Mouse (Mus musculus) forebrain, embryonic 11.5 days (tissue): ENCODE data around the gene Doc2a. TPM values are rescaled to one million over a fixed set of nuclear protein-coding genes. Genes with fewer than 3 reads are reported as not detected.

Source experiments
- ATAC-seq: fragments of 200-750 bp; cut with Nextera tagmentation; replicated peaks from 2 replicates; pipeline ENCODE4 v1.8.0; 2017; ENCODE audit warnings: moderate TSS enrichment; ENCODE audit not compliant: low FRiP score
- DNase-seq: peaks from one replicate; pipeline ENCODE4 v3.0.0-alpha.2; 2017; ENCODE audit warnings: low spot score
- H3K27ac ChIP-seq: fragments of 300-500 bp; sonication (generic); 2 replicates; pipeline ENCODE4 v1.5.1; 2014; ENCODE audit warnings: low read depth, low read length
- H3K27me3 ChIP-seq: fragments of 300-500 bp; sonication (generic); 2 replicates; pipeline ENCODE4 v1.6.1; 2014; ENCODE audit warnings: mild to moderate bottlenecking, low read length, mixed read lengths; ENCODE audit not compliant: control insufficient read depth, insufficient read depth
- H3K36me3 ChIP-seq: fragments of 300-500 bp; sonication (generic); 2 replicates; pipeline ENCODE4 v1.6.1; 2014; ENCODE audit warnings: mild to moderate bottlenecking, low read length, moderate library complexity, mixed read lengths; ENCODE audit not compliant: control insufficient read depth, insufficient read depth
- H3K4me1 ChIP-seq: fragments of 300-500 bp; sonication (generic); replicated peaks from 2 replicates; pipeline ENCODE4 v1.6.1; 2014; ENCODE audit warnings: low read length, mixed read lengths; ENCODE audit not compliant: control insufficient read depth, insufficient read depth
- H3K4me2 ChIP-seq: fragments of 300-500 bp; sonication (generic); 2 replicates; pipeline ENCODE4 v1.6.1; 2014; ENCODE audit warnings: low read depth, mild to moderate bottlenecking, low read length, moderate library complexity, mixed read lengths; ENCODE audit not compliant: severe bottlenecking
- H3K4me3 ChIP-seq: fragments of 300-500 bp; sonication (generic); 2 replicates; pipeline ENCODE4 v1.5.1; 2014; ENCODE audit warnings: low read depth, low read length
- H3K9ac ChIP-seq: fragments of 300-500 bp; sonication (generic); 2 replicates; pipeline ENCODE4 v1.6.1; 2014; ENCODE audit warnings: low read length
- H3K9me3 ChIP-seq: fragments of 300-500 bp; sonication (generic); 2 replicates; pipeline ENCODE4 v1.6.1; 2016; ENCODE audit warnings: low read length, mixed read lengths; ENCODE audit not compliant: control insufficient read depth
- WGBS: fragments of 180-500 bp; shearing (Covaris S2); extraction: QIAGEN DNeasy Blood & Tissue Kit; methylation state at CpG from one replicate; pipeline ENCODE4 v1.1.7; 2014; 5-methylcytosine and 5-hydroxymethylcytosine counted together
- polyA plus RNA-seq: library from polyadenylated mRNA; unstranded; fragments of >200 nt; fragmentation: Nextera tagmentation; extraction: Ambion mirVana; gene quantifications from 2 replicates; pipeline ENCODE4 v1.2.1, GENCODE M21; 2014

The Doc2a gene
- polyA plus RNA-seq, 1 experiment from 2014 or later: 11.2 TPM

- DNase-seq (no peak), ATAC-seq (no peak)
- 0 out of 2 replicates have a peak, but pooled peaks cover 2% of the 10 kb centered on the region for H3K27me3 ChIP-seq
- peaks cover 1% of the 10 kb centered on the region; the same call in 1 of the 2 replicates for H3K4me1 ChIP-seq
- no peak overlapping the region for H3K4me2 ChIP-seq
- 83% methylated on average over 7 of the region's 7 CpGs for WGBS
- H3K9me3 ChIP-seq: no peaks in the 10 kb centered on the region
- H3K36me3 ChIP-seq: no peaks in the 10 kb centered on the region
- H3K27ac ChIP-seq: no peak overlapping the region
- no peak overlapping the region for H3K9ac ChIP-seq
- no peak overlapping the region for H3K4me3 ChIP-seq
These were observed 29.6 kb upstream of the Doc2a start for GRCm38 (mm10) chr7:126817595-126817994.

- H3K4me2 ChIP-seq: no peak overlapping the region
- 44% methylated on average over 1 of the region's 1 CpGs for WGBS
- ATAC-seq (no peak), DNase-seq (peak; percentile 24)
- no peaks in the 10 kb centered on the region for H3K9me3 ChIP-seq
- H3K36me3 ChIP-seq: no peaks in the 10 kb centered on the region
- no peak overlapping the region for H3K27ac ChIP-seq
- no peak overlapping the region for H3K4me3 ChIP-seq
- H3K27me3 ChIP-seq: 0 out of 2 replicates have a peak, but pooled peaks cover 3% of the 10 kb centered on the region
- peaks cover 5% of the 10 kb centered on the region; the same call in 1 of the 2 replicates for H3K4me1 ChIP-seq
- no peak overlapping the region for H3K9ac ChIP-seq
These were observed 28.4 kb upstream of the Doc2a start for GRCm38 (mm10) chr7:126818818-126819217.

- peak; percentile 90 for DNase-seq
- Histone ChIP-seq H3K4me2 (no peak overlapping the region), H3K27me3 (0 out of 2 replicates have a peak, but pooled peaks cover 3% of the 10 kb centered on the region), H3K4me3 (no peak overlapping the region), H3K4me1 (peaks cover 8% of the 10 kb centered on the region; the same call in 1 of the 2 replicates), H3K9me3 (no peaks in the 10 kb centered on the region), H3K36me3 (no peaks in the 10 kb centered on the region), H3K27ac (no peak overlapping the region), H3K9ac (no peak overlapping the region)
- WGBS: 23% methylated on average over 7 of the region's 7 CpGs
- ATAC-seq: peak; percentile 60
These were observed 25.2 kb upstream of the Doc2a start for GRCm38 (mm10) chr7:126821835-126822511.

GRCm38 (mm10) chr7:126822741-126823140 lies 24.5 kb upstream of the Doc2a start:
- H3K4me3 ChIP-seq: peak overlapping the region; percentile 54
- DNase-seq (no peak), ATAC-seq (peak; percentile 25; the same call in 1 of the 2 replicates)
- 0 out of 2 replicates have a peak, but pooled peaks cover 3% of the 10 kb centered on the region for H3K27me3 ChIP-seq
- 8% methylated on average over 9 of the region's 9 CpGs for WGBS
- peak overlapping the region; percentile 73 for H3K9ac ChIP-seq
- no peaks in the 10 kb centered on the region for H3K36me3 ChIP-seq
- peaks cover 8% of the 10 kb centered on the region; the same call in 1 of the 2 replicates for H3K4me1 ChIP-seq
- no peak overlapping the region for H3K27ac ChIP-seq
- H3K4me2 ChIP-seq: peak overlapping the region; percentile 91
- no peaks in the 10 kb centered on the region for H3K9me3 ChIP-seq

- peak overlapping the region; percentile 25; the same call in 1 of the 2 replicates for H3K27ac ChIP-seq
- WGBS: under 1% methylated on average over 12 of the region's 19 CpGs
These were observed 24.0 kb upstream of the Doc2a start for GRCm38 (mm10) chr7:126823202-126823711.

GRCm38 (mm10) chr7:126823940-126824339 lies 23.3 kb upstream of the Doc2a start:
- no peak for ATAC-seq
- Histone ChIP-seq H3K9me3 (no peaks in the 10 kb centered on the region), H3K4me1 (peaks cover 8% of the 10 kb centered on the region; the same call in 1 of the 2 replicates), H3K36me3 (no peaks in the 10 kb centered on the region), H3K9ac (peak overlapping the region; percentile 73), H3K27ac (peak overlapping the region; percentile 31; the same call in 1 of the 2 replicates), H3K4me2 (peak overlapping the region; percentile 91), H3K27me3 (0 out of 2 replicates have a peak, but pooled peaks cover 3% of the 10 kb centered on the region), H3K4me3 (peak overlapping the region; percentile 54)
- 14% methylated on average over 10 of the region's 10 CpGs for WGBS
- DNase-seq: peak; percentile 53

More at GRCm38 (mm10) chr7:126823202-126823711, 24.0 kb upstream of the Doc2a start:
- DNase-seq (peak; percentile 68), ATAC-seq (peak; percentile 74)
- Histone ChIP-seq H3K36me3 (no peaks in the 10 kb centered on the region), H3K27me3 (0 out of 2 replicates have a peak, but pooled peaks cover 3% of the 10 kb centered on the region), H3K9ac (peak overlapping the region; percentile 73), H3K4me2 (peak overlapping the region; percentile 91), H3K4me1 (peaks cover 8% of the 10 kb centered on the region; the same call in 1 of the 2 replicates), H3K4me3 (peak overlapping the region; percentile 54), H3K9me3 (no peaks in the 10 kb centered on the region)

GRCm38 (mm10) chr7:126825403-126825802 lies 21.8 kb upstream of the Doc2a start:
- H3K4me2 ChIP-seq: no peak overlapping the region
- peaks cover 10% of the 10 kb centered on the region; the same call in 1 of the 2 replicates for H3K4me1 ChIP-seq
- ATAC-seq (no peak), DNase-seq (peak; percentile 58)
- no peak overlapping the region for H3K9ac ChIP-seq
- H3K27ac ChIP-seq: no peak overlapping the region
- 27% methylated on average over 8 of the region's 8 CpGs for WGBS
- H3K27me3 ChIP-seq: 0 out of 2 replicates have a peak, but pooled peaks cover 3% of the 10 kb centered on the region
- no peaks in the 10 kb centered on the region for H3K36me3 ChIP-seq
- H3K4me3 ChIP-seq: no peak overlapping the region
- no peaks in the 10 kb centered on the region for H3K9me3 ChIP-seq

- no peaks in the 10 kb centered on the region for H3K9me3 ChIP-seq
- no peak for ATAC-seq
- H3K4me2 ChIP-seq: no peak overlapping the region
- WGBS: 78% methylated on average over 5 of the region's 5 CpGs
- peaks cover 10% of the 10 kb centered on the region; the same call in 1 of the 2 replicates for H3K4me1 ChIP-seq
- no peak overlapping the region for H3K9ac ChIP-seq
- no peak for DNase-seq
- H3K4me3 ChIP-seq: no peak overlapping the region
- 0 out of 2 replicates have a peak, but pooled peaks cover 3% of the 10 kb centered on the region for H3K27me3 ChIP-seq
- H3K27ac ChIP-seq: no peak overlapping the region
- H3K36me3 ChIP-seq: no peaks in the 10 kb centered on the region
These were observed 21.3 kb upstream of the Doc2a start for GRCm38 (mm10) chr7:126825952-126826351.
